Mouse (Mus musculus) C2C12 (cell line): ENCODE measurements around the gene Ppp1r9b.
A peak's percentile ranks its signal among the peaks of the same experiment; 100 is the strongest.

Source experiments
- CEBPB ChIP-seq: IDR thresholded peaks from one replicate; pipeline ENCODE4 v1.6.1; 2011; ENCODE audit warnings: low read depth, mild to moderate bottlenecking, control low read depth, moderate library complexity
- CTCF ChIP-seq: IDR thresholded peaks from one replicate; pipeline ENCODE4 v1.5.1; 2011; ENCODE audit not compliant: control insufficient read depth, insufficient read depth, insufficient read length
- FOSL1 ChIP-seq: IDR thresholded peaks from one replicate; pipeline ENCODE4 v1.8.0; 2011; ENCODE audit warnings: mild to moderate bottlenecking, low read length; ENCODE audit not compliant: poor library complexity, insufficient read depth, severe bottlenecking
- MAX ChIP-seq: IDR thresholded peaks from one replicate; pipeline ENCODE4 v1.6.1; 2011; ENCODE audit warnings: mild to moderate bottlenecking, control low read depth
- MYOD1 ChIP-seq: IDR thresholded peaks from one replicate; pipeline ENCODE4 v1.6.1; 2011; ENCODE audit warnings: low read depth; ENCODE audit not compliant: control insufficient read depth, insufficient read length
- MYOG ChIP-seq: IDR thresholded peaks from one replicate; pipeline ENCODE4 v1.6.1; 2011; ENCODE audit not compliant: control insufficient read depth, insufficient read length; ENCODE audit errors: extremely low read depth
- USF1 ChIP-seq: IDR thresholded peaks from one replicate; pipeline ENCODE4 v1.6.1; 2011; ENCODE audit warnings: low read depth, mild to moderate bottlenecking, control low read depth, moderate library complexity

DNA sequence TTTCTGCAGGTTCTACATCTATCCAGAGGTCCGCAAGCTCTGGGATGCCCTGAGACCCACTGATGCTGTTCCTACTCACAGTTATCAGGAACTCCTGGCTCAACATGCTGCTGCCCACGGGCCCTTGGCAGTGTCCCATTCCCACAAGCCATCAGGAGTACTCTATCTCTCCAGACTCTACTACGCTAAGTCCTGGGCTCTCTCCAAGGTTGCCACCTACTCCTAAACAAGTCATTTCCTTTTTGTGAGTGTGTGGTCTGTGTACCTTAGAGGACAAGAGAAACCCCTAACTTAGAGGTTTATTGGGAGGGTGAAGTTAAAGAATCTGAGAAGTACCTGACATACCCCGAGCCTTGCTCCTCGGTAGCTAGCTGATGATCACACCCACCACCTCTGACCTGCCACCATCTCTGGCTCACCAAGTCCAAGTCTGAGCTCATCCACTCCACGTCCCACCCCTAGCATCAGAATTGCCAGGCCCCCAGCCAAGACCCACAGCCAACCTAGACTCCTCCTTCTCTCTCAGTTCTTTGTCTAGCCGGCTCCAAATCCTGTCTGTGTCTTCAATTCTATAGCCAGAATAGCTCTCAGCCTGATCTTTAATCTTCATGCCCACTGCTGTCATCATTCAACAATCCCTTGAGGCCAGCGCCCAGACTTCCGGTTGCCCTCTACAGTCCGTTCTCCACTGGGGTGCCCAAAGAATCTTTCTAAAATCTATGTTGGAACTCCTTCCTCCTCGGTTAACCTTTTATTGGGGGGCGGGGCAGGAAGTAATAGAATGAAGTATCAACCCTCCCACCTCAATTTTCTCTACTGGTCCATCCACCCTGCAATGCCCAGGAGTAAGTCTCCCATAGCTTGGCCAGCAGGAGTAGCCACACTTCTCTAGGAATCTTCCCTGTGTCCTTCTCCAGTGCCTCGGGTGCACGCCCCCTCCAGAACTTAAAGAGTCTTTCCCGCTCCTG lies 18.1 kb downstream of the Ppp1r9b start:
- TF ChIP-seq CTCF (no peak), MYOD1 (no peak), MAX (peak; percentile 6), USF1 (no peak), CEBPB (no peak), FOSL1 (no peak), MYOG (no peak)
